Mouse (Mus musculus) cortical plate, adult 2 months (tissue): ENCODE data around the gene Actr5.

Experiments used
- CTCF ChIP-seq: fragments of 200-500 bp; IDR thresholded peaks from 2 replicates; pipeline ENCODE4 v1.5.1; 2011; ENCODE audit warnings: mild to moderate bottlenecking, control low read depth, low read length; ENCODE audit not compliant: insufficient read depth; ENCODE audit errors: extremely low read depth
- POLR2A ChIP-seq: fragments of 200-500 bp; IDR thresholded peaks from 2 replicates; pipeline ENCODE4 v1.6.1; 2011; ENCODE audit warnings: mild to moderate bottlenecking, low read length, control low read depth; ENCODE audit not compliant: insufficient read depth; ENCODE audit errors: extremely low read depth

DNA sequence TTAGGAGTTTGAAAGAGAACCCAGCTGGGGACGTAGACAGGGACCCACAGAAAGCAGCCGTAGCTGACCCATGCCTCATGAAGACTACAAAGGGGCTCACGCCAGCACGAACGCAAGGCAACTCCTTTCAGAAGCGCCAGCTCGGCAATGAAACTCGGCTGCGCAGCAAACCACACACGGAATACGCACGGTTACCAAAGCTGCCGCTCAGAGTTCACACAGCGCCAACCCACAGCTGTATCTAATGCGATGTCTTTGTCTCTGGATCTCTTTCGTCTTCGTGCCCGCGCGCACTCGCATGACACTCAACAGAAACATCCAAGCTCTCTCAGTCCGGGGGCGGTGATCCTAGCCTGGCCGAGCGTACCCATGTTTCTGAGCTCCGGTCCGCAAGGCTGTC is 15.0 kb upstream of the Actr5 start:
- no peak for TF ChIP-seq CTCF
- 0 out of 2 replicates have a peak, but pooled peaks have one; percentile 15 for TF ChIP-seq POLR2A
